Mouse (Mus musculus) frontal cortex, adult 2 months (tissue): Measurements from ENCODE around the gene Tm7sf2. TPM values are rescaled to one million over a fixed set of nuclear protein-coding genes. Genes with fewer than 3 reads are reported as not detected.

Experiments
- DNase-seq, 2 experiments: peaks; one replicate each; pipeline ENCODE4 v3.0.0; 2022; ENCODE audit warnings: low spot score in 1 of 2; ENCODE audit errors: extremely low spot score in 1 of 2
- polyA plus RNA-seq: library from polyadenylated mRNA; depleted of rRNA; stranded (reverse); fragments of >200 nt; gene quantifications from 2 replicates; pipeline ENCODE4 v1.2.3, GENCODE M21; 2012

The Tm7sf2 gene
- polyA plus RNA-seq, 1 experiment: 50.2 TPM

DNA sequence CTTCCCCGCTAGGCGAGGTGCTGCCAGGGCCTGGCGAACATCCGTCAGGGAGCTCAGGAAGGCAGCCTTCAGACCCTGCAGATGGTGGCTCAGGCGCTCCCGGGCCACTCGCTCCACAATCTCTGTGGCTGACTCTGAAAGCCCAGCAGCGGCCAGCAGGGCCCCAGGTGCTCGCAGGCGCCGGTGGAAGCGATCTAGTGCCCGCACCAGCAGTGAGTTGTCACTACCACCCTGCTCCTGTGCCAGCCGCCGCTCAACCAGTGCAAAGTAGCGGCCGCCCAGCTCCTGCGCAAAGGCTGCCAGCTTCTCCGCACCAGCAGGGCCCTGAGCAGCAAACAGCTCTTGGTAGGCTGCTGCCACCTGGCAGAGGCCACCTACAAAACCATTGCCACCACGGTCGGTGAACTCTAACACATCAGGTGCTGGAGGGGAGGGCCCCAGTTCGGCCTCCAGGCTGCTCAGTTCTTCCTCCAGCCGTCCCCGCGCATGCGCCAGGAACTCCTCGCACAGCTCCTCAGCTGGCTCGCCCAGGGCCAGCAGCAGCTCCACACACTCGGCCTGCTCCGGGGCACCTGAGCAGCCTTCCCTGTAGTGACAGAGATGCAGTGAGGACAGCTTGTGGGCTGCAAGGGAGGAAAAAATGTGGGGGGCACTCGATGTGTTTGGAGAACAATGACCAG is 2.5 kb upstream of the Tm7sf2 start:
- DNase-seq: no peak

DNA sequence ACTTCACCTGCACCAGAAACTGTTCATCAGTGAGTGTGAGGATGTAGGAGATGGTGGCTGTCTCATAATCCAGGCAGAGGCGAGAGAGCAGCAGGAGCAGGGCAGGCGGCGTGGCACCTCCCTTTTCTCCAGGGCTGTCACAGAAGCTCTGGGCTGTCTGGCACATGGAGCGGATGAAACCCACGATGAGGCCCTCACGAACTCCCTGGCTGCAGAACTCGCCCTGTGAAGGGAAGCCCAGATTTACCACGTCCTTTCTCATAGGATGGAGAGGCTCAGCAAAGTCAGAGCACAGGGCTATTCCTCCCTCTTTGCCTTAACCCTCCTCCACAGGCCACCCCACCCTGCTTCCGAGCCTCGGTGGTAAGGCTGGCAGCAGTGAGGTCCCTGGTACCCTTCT is 1.7 kb upstream of the Tm7sf2 start:
- no peak for DNase-seq

DNA sequence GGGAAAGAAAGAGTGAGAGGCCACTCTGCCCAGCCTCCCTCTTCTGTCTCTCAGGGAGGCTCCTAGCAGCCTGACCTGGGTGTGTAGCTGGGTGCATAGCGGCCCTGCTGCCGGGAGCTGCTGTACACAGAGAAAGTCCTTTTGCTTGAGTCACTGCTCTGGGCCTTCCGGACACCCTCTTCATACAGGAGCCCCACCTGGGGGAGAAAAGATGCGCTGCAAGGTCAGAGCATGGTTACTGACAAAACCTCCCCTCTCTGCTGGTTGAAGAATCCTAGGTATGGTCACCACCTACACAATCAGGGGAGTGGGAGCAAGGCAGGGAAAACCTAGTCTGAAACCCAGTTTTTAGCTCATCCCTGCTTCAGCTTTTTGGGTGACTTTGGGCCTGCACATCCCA is 778 bp upstream of the Tm7sf2 start:
- no peak for DNase-seq

DNA sequence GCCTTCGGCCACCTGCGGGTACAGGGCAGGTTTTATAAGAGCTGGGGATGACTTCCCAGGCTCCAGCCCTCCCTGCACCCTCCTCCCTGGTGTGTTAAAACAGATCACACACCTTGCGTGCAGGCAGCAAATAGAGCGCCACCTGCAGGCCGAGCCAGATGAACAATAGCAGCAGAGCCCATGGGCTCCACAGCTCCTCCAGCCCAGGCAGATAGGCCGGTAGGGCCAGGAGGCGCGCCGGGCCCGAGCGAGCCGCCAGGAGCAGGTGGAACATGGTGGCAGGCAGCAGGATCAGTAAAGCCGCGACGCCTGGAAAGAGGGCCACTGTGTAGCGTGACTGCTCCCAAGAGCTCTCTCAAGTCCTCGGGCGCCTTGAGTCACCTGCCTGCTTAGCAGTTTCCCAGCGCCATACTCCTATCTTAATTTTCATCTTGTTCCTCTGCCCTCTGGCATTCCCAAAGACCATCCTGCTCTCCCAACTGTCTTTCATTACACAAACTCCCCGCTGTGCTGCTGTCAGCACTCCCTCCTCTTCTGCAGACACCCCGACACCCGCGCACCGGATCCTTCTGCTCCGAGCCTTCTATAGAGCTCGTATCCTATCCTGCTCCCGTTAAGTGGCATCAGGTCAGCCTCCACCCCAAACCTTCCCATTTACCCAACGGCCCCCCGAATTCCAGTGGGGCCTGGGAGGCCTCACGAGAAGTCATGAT is 1.0 kb downstream of the Tm7sf2 start:
- peak; percentile 75 to 89 for DNase-seq

DNA sequence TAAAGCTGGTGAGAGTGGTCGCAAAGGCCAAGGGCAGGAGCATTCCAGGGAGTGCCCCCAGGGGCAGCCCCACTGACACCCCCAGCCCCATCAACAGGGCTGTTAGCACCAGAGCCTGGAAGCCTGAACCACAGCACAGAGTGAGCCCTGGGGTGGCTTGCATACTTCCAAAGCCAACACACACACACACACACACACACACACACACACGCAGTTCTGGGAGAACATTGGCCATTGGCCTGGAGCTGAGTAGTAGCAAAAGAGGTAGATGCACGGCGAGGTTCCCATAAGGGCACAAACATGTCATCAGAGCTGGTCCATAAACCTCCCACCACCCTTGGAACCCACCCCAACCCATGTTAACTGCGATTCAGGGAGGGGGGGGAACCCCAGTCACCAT is 1.6 kb downstream of the Tm7sf2 start:
- DNase-seq: no peak

DNA sequence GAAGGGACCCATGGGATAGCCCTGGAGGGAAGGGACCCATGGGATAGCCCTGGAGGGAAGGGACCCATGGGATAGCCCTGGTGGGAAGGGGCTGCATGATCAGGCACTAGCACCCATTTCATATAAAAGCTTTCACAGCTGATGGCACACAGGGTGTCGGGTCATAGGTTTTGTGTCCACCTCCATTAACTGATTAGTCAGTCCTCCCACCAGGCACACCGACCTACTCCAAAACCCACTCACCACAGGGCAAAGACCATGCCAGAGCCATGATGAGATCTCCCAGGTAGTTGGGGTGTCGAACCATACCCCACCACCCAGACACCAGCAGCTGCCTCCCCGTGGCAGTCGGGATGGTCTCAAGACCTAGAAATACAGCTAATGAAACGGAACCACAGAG is 5.1 kb downstream of the Tm7sf2 start:
- DNase-seq: no peak

DNA sequence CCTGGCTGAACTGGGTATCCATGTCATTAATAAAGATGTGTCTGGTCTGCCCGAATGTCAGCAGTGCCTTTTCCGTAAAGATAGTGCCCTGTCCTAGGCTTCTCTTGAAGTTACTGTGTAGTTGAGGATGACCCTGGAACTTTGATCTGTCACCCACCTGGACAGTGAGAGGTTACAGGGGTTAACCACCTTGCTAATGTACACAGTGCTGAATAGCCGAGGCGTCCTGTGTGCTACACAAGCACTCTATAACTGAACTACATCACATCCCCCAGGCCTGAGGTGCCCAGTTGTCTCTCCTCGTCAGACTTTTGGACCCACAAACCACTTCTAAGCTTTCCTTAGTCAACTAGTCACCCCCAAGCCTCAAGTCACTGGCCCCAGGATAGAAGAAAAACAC is 5.8 kb downstream of the Tm7sf2 start:
- DNase-seq: no peak

DNA sequence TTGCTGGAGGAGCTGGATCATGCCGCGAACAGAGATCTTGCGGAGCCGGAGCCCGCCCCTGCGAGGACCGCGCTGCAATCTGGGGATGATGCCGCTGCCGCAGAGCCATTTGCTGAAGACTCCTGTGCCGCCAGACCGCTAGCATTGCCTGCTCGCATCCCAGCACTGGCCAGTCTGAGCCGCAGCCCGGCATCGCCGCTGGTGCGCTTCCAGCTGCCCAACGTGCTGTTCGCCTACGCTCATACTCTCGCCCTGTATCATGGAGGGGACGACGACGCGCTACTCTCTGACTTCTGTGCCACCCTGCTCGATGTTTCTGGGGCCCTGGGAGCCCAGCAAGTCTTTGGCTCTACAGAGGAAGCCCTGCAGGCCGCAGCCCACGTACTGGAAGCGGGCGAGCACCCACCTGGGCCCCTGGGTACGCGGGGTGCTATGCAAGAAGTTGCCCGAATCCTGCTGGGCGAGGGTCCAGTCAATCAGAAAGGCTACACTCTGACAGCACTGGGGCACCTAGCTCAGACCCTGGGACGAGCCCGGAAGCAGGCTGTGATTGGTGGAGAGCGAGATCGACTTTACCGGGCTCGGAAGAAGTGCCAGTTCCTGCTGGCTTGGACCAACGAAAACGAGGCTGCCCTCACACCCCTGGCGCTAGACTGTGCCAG is 6.4 kb downstream of the Tm7sf2 start:
- DNase-seq: peak in 1 of 2 experiments; percentile 39

DNA sequence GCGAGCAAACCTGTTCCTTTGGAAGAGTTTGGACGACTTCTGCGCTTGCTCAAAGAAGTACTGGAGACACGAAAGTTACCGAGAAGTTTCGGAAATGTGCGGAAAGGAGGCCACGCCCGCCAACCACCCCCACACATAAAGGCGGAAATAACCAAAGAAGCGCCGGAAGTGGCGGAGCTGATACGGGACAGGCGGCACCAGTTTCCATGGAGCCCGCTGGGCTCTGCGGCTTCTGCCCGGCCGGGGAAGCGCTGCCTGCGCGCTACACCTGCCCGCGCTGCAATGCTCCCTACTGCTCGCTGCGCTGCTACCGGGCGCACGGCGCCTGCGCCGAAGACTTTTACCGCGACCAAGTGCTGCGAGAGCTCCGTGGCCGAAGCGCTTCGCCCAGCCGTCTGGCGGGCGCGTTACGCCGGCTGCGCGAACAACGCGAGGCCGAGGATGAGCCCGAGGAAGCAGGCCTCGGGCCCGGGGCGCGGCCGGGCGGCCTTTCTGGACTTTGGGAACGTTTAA is 7.1 kb downstream of the Tm7sf2 start, which contains the start of gene Znhit2:
TSS of gene Znhit2 (plus strand) at position 172 of the 513 bp plus-strand sequence.
- DNase-seq: peak; percentile 94 to 97

DNA sequence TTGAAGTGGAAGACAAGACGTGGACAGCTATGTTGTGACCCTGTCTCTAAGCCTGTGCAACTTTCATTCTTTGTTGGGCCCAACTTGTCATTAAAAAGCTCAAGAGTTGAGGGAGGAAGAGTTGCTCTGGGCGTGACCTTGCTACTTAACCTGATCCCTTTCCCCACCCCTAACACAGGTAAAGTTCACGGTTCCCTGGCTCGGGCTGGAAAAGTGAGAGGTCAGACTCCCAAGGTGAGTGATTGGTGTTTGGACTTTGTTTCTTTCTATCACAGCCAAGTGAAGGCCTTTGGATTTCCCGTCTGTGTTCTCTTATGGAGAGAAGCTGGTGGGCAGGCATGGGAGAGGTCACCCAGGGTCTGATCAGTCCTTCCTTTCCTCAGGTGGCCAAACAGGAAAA is 9.2 kb downstream of the Tm7sf2 start:
- DNase-seq: no peak

DNA sequence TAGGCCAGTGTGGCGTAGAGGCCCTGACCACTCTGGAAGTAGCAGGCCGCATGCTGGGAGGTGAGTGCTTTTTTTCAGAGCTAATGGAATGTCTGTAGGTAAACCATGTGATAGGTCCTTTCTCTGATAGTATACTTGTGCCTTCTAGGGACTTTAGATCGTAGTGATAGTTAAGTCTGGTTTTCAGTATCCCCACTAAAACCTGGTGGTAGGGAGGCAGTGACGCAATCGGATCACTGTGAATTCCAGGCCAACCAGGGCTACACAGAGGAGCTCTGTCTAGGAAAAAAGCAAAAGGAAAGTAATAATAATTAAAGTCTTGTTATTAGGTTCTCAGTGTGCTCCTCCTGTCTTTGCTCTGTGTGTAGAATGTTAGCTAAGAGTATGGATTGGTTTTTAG is 9.7 kb downstream of the Tm7sf2 start:
- no peak for DNase-seq

DNA sequence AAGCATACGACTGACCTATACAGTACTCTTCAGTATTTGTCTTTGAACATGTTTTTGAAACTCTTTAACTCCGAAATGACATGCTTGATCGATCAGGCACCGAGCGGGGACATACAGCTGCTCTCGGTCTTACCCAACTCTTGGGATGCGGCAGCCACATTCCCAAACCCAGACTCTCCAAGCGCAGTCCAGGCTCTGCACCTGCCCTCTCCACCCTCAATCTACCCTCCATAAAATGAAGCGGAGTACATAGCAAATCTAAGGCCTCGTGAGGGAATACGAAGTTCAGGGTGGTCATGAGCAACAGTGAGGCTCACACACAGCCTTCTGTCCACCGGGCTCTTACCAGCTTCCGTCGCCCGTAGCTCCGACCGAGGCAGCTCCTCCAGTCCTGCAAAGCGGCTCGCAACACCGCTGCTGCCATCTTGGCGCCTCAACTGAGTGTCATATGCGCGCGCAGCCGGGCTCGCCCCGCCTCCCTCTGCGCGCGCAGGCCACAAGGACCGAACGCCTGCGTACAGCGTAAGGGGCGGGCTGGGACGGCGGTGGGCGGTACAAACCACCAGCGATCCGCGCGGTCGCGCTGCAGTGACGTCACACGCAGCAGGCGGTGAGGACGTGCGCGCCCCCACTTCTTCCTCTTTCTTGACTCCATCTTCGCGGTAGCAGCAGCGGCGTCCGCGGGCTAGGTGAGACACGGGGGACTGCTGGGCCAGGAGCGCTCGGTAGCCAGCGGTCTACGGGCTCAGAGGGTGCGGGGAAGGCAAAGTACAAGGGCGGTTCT is 10.7 kb downstream of the Tm7sf2 start, which contains the start of the genes Mrpl49 and Fau:
TSS of gene Mrpl49 (minus strand) at position 473 of the 784 bp plus-strand sequence.
TSS of gene Fau (plus strand) at position 532 of the 784 bp plus-strand sequence.
- DNase-seq: peak; percentile 97 to 99

DNA sequence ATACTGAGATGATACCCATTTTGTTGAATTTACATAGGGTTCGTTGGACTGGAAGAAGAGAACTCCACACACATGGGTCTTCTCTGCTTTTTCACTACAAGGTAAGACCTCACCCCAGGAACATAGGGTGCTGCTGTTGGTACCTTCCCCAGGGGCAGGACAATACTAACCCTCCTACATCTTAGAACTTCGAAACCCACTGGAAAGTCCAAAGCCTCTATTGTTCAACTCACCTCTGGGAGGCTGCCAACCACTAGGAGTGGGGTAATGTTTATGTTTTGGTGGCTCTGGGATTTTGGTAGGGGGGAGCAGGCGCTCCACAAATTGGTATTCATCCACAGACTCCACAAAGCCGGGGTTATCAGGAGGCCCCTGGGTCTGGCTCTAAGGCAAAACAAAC is 11.5 kb downstream of the Tm7sf2 start:
- no peak for DNase-seq

DNA sequence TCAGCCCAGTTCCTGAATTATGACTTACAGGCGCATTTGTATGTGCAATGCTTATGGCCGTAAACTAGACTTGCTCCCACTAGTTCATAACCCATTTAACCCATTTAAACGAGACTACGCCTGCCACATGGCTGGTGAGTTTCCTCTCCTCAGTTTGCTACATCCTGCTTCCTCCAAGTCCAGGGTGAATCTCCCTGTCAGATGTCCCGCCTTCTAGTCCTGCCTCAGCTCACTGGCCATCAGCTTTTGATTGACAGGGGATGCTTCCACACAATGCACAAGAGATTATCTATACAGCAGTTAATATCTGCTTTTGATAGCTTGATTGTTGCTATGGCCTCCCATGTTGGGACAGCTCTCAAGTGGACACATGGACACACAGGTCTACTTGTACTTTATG is 13.9 kb downstream of the Tm7sf2 start:
- no peak for DNase-seq

DNA sequence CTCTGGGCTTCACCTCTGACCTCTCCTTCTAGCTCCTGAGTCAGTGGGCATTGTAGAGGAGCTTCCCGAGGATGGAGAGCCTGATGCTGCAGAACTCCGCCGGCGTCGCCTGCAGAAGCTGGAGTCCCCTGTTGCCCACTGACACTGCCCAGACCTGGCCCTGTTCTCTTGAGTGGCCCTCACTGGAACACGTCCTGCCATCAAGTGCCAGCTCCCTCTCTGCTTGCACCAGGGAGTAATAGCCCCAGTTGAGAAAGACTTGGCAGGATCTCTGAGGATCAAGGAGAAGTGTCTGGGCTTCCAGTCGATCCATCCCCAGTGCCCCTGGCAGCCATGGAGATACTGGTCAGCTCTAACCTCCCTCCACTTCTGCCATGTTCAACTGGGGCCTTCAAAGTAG is 15.7 kb downstream of the Tm7sf2 start:
- DNase-seq: no peak

DNA sequence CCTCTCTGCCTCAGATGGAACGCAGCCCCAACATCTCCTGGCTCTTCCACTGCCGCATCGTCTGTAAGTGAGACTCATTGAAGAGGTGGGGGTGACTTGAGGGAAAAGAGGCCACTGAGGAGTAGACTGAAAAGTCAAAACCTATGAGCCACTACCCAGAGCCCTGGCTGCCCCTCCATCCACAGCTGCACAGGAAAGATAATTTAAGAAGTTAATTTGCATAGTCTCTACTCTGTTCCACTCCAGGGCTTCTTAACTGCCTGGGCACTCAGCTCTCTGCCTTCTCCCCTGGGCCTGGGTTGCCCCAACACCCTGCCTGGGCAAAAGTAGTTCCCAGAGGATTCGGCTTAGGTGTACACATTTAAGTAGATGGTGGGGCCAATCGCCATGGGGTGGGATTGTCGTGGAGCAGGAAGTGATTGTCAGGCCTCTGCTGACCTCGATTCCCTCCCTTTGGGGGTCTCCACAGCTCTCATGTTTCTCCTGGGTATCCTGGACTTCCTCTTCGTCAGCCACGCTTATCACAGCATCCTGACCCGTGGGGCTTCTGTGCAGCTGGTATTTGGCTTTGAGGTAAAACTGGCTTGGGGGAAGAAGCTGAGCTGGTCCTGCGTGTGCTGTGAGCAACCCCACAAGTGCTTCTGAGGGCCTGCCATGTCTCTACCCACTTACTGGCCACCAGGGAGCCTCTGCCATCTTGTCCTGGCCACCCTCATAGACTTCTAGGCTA is 19.3 kb downstream of the Tm7sf2 start:
- DNase-seq: no peak

DNA sequence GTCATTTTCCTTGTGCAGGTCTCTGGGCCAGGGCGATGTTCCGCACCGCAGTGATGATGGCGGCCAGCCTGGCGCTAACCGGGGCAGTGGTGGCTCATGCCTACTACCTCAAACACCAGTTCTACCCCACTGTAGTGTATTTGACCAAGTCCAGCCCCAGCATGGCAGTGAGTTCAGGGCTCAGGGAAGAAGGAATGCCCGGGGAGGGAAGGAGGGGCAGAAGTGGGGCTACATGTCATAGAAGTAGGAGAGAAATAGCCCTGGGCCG is 20.3 kb downstream of the Tm7sf2 start:
- no peak for DNase-seq

DNA sequence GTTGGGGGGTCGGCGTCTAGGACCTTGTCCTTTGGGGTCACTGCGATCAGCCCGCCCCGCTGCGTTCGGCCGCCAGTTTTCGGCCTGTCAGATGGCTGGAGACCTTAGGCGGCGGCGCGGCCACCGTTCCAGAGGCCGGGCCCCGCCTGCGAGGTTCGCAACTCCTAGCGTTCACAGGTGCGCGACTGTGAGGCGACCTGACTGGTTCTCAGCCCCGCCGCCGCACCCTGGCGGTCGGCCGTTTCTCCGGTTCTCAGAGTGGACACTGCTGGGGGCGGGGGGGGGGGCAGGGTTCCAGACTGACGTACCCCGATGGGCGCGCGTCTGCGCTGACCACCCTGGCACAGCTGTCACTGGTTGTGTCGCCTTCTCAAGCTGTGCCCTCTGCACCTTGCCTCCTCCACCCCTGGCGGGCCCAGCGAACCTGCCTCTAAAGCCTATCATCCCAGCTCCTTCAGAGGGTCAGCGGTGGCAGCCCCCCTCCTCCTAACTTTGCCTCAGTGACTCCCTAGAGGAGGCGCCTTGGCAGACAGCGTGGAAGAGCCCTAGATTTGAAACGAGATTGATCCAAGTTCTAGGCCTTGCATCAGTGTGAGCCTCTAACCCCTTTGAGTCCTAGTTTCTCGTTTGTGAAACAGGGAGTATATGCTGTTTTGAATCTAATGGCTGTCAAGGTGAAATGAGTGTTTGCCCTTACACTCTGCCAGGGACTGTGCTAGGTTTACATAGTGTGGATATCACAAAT is 20.8 kb downstream of the Tm7sf2 start:
- DNase-seq: no peak
